Mouse (Mus musculus): ENCODE measurements around the gene Spata31d1d. TPM values are rescaled to one million over a fixed set of nuclear protein-coding genes. Genes with fewer than 3 reads are reported as not detected.
A peak's percentile ranks its signal among the peaks of the same experiment; 100 is the strongest.

Spata31d1d gene
- polyA plus RNA-seq, 2 experiments = 0.02 to 0.03 TPM

- no peak for DNase-seq (ENCODE audit: low read depth in 3 of 3, low spot score in 3 of 3)
- H3K9me3 ChIP-seq (ENCODE audit: control insufficient read depth, low read length) = no peaks in the 10 kb centered on the region
- H3K4me2 ChIP-seq (ENCODE audit: low read depth) = peak overlapping the region; percentile 90
- peak overlapping the region; percentile 99 for H3K9ac ChIP-seq (replicated peaks)
- peaks cover 53% of the 10 kb centered on the region for H3K36me3 ChIP-seq (replicated peaks; ENCODE audit: control insufficient read depth, insufficient read depth, low read depth)
- TF ChIP-seq EP300 (IDR thresholded peaks at IDR 0.05; ENCODE audit: low read depth) (no peak), CTCF (IDR thresholded peaks at IDR 0.05; ENCODE audit: low read depth) (no peak)
- H3K27me3 ChIP-seq (ENCODE audit: control insufficient read depth, insufficient read depth, low read length) = no peaks in the 10 kb centered on the region
- H3K27ac ChIP-seq = peak overlapping the region; percentile 96; the same call in 1 of the 2 replicates
- 63% methylated on average over 11 of the region's 11 CpGs for WGBS (ENCODE audit: insufficient replicate concordance)
- peak overlapping the region; percentile 67 to 98 for H3K4me3 ChIP-seq (ENCODE audit: insufficient read depth in 1 of 2, low read depth in 2 of 2, low read length in 2 of 2)
- no peak for ATAC-seq (ENCODE audit: insufficient read depth)
- peaks cover 51 to 63% of the 10 kb centered on the region in 2 experiments for H3K4me1 ChIP-seq (replicated peaks; ENCODE audit: control insufficient read depth in 2 of 2, insufficient read depth in 2 of 2, low read length in 1 of 2)
These were observed 35.4 kb upstream of the Spata31d1d start for GRCm38 (mm10) chr13:59766786-59767515.

DNA sequence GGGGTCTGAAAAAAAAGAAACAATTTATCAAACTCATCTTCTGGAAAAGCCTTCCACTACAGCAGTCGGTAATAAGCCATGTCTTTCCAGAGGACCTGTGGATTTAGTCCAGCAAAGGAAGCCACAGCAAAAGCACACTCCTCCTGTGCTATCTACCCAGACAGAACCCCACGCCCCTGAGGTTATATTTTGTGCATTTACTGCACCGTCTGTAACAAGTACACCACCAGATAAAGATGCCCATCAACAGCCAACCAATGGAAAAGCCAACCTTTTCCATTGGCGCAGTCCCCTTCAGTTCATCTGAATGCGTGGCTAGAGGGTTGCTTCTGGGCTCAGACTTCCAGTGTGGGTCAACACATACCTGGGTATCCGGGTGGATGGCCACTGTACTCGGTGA lies 31.2 kb upstream of the Spata31d1d start:
- TF ChIP-seq EP300 (IDR thresholded peaks at IDR 0.05; ENCODE audit: low read depth) = peak; percentile 65
- TF ChIP-seq CTCF (IDR thresholded peaks at IDR 0.05; ENCODE audit: low read depth) = no peak
- peak overlapping the region; percentile 52 for H3K9ac ChIP-seq (replicated peaks)
- peak overlapping the region in 1 of 2 experiments; percentile 1; a peak in 3 of 4 replicates for H3K4me3 ChIP-seq (ENCODE audit: insufficient read depth in 1 of 2, low read depth in 2 of 2, low read length in 2 of 2)
- peak; percentile 80 for ATAC-seq (ENCODE audit: insufficient read depth)
- H3K27me3 ChIP-seq (ENCODE audit: control insufficient read depth, insufficient read depth, low read length) = no peaks in the 10 kb centered on the region
- peaks cover 84% of the 10 kb centered on the region for H3K36me3 ChIP-seq (replicated peaks; ENCODE audit: control insufficient read depth, insufficient read depth, low read depth)
- no peaks in the 10 kb centered on the region for H3K9me3 ChIP-seq (ENCODE audit: control insufficient read depth, low read length)
- H3K27ac ChIP-seq = peak overlapping the region; percentile 75
- 39% methylated on average over 7 of the region's 7 CpGs for WGBS (ENCODE audit: insufficient replicate concordance)
- DNase-seq (ENCODE audit: low read depth in 3 of 3, low spot score in 3 of 3) = peak; percentile 59 to 63 (median 60)
- peak overlapping the region; percentile 48 for H3K4me2 ChIP-seq (ENCODE audit: low read depth)
- peaks cover 39 to 42% of the 10 kb centered on the region in 2 experiments for H3K4me1 ChIP-seq (replicated peaks; ENCODE audit: control insufficient read depth in 2 of 2, insufficient read depth in 2 of 2, low read length in 1 of 2)

- 88% methylated on average over 7 of the region's 7 CpGs for WGBS (ENCODE audit: insufficient replicate concordance)
- Histone ChIP-seq H3K9me3 (ENCODE audit: control insufficient read depth, low read length) (no peaks in the 10 kb centered on the region), H3K4me2 (ENCODE audit: low read depth) (no peak overlapping the region), H3K4me3 (ENCODE audit: insufficient read depth in 1 of 2, low read depth in 2 of 2, low read length in 2 of 2) (no peak overlapping the region), H3K27me3 (ENCODE audit: control insufficient read depth, insufficient read depth, low read length) (no peaks in the 10 kb centered on the region), H3K27ac (no peak overlapping the region), H3K36me3 (replicated peaks; ENCODE audit: control insufficient read depth, insufficient read depth, low read depth) (peaks cover 71% of the 10 kb centered on the region), H3K4me1 (replicated peaks; ENCODE audit: control insufficient read depth in 2 of 2, insufficient read depth in 2 of 2, low read length in 1 of 2) (no peaks in the 10 kb centered on the region), H3K9ac (replicated peaks) (no peak overlapping the region)
- peak; percentile 38; the same call in 1 of the 2 replicates for ATAC-seq (ENCODE audit: insufficient read depth)
- DNase-seq (ENCODE audit: low read depth in 3 of 3, low spot score in 3 of 3) = no peak
- TF ChIP-seq EP300 (IDR thresholded peaks at IDR 0.05; ENCODE audit: low read depth) (no peak), CTCF (IDR thresholded peaks at IDR 0.05; ENCODE audit: low read depth) (no peak)
These were observed 25.4 kb upstream of the Spata31d1d start for GRCm38 (mm10) chr13:59756906-59757305.

DNA sequence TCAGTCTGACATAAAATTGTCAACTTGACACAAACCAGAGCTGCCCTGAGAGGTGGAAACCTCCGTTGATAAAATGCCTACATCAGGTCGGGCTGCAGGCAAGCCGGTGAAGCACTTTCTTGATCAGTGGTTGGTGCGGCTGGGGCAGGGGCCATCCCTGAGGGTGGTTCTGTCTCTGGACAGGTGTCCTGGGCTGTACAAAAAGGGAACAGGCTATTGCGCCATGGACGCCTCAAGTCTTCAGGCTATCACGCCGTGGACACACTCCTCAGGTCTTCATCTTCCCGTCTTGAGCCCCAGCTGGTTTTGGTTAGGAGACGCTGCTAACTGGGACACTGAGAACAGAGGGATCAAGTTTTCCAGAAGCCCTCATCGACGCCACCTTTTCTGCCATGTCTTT lies 18.8 kb upstream of the Spata31d1d start:
- TF ChIP-seq EP300 (IDR thresholded peaks at IDR 0.05; ENCODE audit: low read depth) (no peak), CTCF (IDR thresholded peaks at IDR 0.05; ENCODE audit: low read depth) (no peak)
- Histone ChIP-seq H3K4me1 (replicated peaks; ENCODE audit: control insufficient read depth in 2 of 2, insufficient read depth in 2 of 2, low read length in 1 of 2) (no peaks in the 10 kb centered on the region), H3K27me3 (ENCODE audit: control insufficient read depth, insufficient read depth, low read length) (no peaks in the 10 kb centered on the region), H3K9me3 (ENCODE audit: control insufficient read depth, low read length) (no peaks in the 10 kb centered on the region), H3K27ac (no peak overlapping the region), H3K4me3 (ENCODE audit: insufficient read depth in 1 of 2, low read depth in 2 of 2, low read length in 2 of 2) (no peak overlapping the region), H3K9ac (replicated peaks) (no peak overlapping the region), H3K4me2 (ENCODE audit: low read depth) (no peak overlapping the region), H3K36me3 (replicated peaks; ENCODE audit: control insufficient read depth, insufficient read depth, low read depth) (peaks cover 15% of the 10 kb centered on the region)
- ATAC-seq (ENCODE audit: insufficient read depth) (no peak), DNase-seq (ENCODE audit: low read depth in 3 of 3, low spot score in 3 of 3) (no peak)
- WGBS (ENCODE audit: insufficient replicate concordance) = 62% methylated on average over 12 of the region's 12 CpGs

- H3K36me3 ChIP-seq (replicated peaks; ENCODE audit: control insufficient read depth, insufficient read depth, low read depth) = no peaks in the 10 kb centered on the region
- no peak for DNase-seq (ENCODE audit: low read depth in 3 of 3, low spot score in 3 of 3)
- TF ChIP-seq EP300 (IDR thresholded peaks at IDR 0.05; ENCODE audit: low read depth) = no peak
- TF ChIP-seq CTCF (IDR thresholded peaks at IDR 0.05; ENCODE audit: low read depth) = no peak
- no peak within 1 kb of the TSS for H3K9ac ChIP-seq (replicated peaks)
- no peak within 1 kb of the TSS for H3K4me2 ChIP-seq (ENCODE audit: low read depth)
- 81% methylated on average over 9 of the region's 9 CpGs for WGBS (ENCODE audit: insufficient replicate concordance)
- H3K9me3 ChIP-seq (ENCODE audit: control insufficient read depth, low read length) = no peaks in the 10 kb centered on the region
- ATAC-seq (ENCODE audit: insufficient read depth) = no peak
- 0 out of 4 replicates have a peak, but pooled peaks cover 0 to 2% of the 10 kb centered on the region in 2 experiments for H3K4me1 ChIP-seq (replicated peaks; ENCODE audit: control insufficient read depth in 2 of 2, insufficient read depth in 2 of 2, low read length in 1 of 2)
- H3K4me3 ChIP-seq (ENCODE audit: insufficient read depth in 1 of 2, low read depth in 2 of 2, low read length in 2 of 2) = no peak within 1 kb of the TSS
- H3K27ac ChIP-seq = no peak within 1 kb of the TSS
- H3K27me3 ChIP-seq (ENCODE audit: control insufficient read depth, insufficient read depth, low read length) = no peaks in the 10 kb centered on the region
These were observed 15.2 kb upstream of the Spata31d1d start, which contains the start of gene 1700014D04Rik for GRCm38 (mm10) chr13:59746711-59747110. Gene 1700014D04Rik, minus strand, starts transcription at chr13:59746752.

All from liver, embryonic 14.5 days (tissue).